Mouse (Mus musculus) v-Abl transformed pro-B cells (cell line): ENCODE data around the gene Ifne.

Source experiments
- in situ Hi-C, 2 experiments: fragments of 400-800 bp; cut with MboI; formaldehyde crosslinking; loops; one replicate each; pipeline ENCODE4 v1.15.1; 2025; ENCODE audit not compliant: unreplicated experiment in 2 of 2

The Ifne gene

DNA sequence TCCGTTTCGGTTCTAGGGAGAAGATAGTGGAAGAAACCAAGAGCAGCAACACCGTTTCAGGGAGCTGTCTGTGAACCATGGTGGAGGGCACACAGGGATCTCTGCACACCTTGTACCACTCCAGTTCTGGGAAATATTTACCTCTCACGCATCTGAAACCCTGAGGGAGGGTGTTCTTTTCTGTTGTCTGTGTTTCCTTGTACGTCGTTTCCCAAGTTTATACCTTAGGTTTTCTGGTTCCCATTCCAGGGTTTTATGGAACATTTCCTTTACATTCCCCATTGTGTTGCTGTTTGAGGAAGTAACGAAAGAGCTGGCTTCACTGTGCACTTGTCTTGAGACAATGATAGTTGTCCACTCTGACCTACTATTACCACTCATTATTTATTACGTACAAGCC lies at the start of gene Ifne:
Gene Ifne, minus strand, starts transcription at position 101 of the 400 bp plus-strand sequence.
- in situ Hi-C loops, result no loop called here

DNA sequence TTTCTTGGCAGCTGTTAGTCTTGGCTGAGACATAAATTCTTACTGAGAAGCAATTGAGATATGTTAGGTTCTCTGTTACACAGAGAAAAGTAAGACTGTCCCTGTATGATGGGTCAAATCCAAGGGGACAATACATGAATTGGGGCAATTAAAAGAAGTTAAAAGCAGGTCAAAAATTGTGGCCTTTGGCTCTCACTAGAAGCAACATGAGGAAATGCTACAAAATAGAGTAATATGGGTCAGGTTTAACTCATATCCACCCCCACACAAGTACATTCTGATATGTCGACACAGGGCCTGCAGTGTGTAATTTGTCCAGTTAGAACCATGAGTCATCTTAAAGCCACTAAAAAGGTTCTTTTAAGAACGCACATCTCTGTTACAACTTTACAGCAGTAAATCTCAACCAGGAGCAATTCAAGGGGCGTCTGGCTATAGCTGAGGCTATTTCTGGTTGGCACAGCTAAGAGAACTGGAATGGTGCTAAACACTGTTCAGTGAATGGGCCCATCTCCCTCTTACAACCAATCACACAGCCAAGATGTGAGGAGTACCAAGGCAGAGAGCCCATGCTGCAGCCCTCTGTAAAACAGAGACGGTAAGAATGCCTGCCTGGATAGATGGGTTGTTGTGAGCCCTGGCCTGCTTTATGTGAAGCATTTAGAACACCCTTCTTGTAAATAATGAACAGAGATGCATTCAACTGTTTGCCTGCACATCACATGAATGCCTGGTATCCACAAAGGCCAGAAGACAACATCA lies 48.5 kb upstream of the Ifne start:
- in situ Hi-C loops, result no loop called here

DNA sequence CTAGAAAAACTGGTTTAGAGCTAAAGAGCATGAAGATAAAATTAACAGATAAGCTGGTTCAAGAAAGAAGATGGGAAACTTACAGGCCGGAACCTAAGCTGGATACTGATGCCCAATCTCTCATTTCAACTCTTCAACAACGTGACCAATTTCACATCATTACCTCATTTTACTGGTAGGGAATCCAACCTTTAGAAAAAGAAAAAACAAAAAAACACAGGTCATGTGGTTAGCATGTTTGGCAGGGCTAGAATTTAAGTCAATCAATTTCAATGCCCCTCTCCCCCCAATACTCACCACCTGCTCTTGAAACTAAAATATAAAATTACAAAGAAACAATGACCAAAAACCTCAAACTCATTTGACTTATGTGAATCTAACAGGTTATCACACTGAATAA lies 47.8 kb upstream of the Ifne start:
- in situ Hi-C loops, result no loop called here

DNA sequence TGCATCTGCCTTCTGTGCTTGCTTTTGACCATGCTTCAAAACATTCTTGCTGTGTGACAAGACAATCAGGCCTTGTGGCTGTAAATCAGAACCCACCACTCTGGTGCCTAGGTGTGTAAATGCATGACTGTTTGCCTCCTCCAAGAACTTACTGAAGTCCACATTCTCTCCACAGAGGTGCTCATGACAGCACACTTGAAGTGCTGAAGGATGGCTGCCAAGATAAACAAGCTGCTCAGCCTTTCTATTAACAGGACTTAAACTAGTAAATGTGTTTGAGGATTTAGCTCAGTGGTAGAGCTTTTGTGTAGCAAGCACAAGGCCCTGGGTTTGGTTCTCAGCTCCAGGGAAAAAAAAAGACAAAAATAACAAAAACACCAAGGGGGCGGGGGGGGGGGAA lies 46.6 kb upstream of the Ifne start:
- in situ Hi-C loops, result no loop called here

DNA sequence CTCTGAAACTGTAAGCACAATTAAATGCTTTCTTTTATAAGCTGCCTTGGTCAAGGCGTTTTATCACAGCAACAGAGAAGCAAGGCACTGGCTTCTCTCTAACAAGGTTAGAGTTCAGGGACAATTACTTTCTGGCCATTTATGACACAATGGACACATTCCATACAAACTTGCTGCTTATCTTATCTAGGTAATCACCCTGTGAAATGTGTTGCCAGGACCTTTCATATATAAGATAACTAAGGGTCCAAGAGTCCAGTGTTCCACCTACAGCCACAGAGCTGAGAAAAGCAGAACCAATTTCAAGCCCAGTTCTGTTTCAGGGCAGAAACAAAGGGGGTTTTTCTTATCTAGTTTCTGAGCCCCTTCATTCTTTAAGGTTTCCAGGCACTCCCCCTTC lies 46.1 kb upstream of the Ifne start:
- in situ Hi-C loops, result no loop called here

DNA sequence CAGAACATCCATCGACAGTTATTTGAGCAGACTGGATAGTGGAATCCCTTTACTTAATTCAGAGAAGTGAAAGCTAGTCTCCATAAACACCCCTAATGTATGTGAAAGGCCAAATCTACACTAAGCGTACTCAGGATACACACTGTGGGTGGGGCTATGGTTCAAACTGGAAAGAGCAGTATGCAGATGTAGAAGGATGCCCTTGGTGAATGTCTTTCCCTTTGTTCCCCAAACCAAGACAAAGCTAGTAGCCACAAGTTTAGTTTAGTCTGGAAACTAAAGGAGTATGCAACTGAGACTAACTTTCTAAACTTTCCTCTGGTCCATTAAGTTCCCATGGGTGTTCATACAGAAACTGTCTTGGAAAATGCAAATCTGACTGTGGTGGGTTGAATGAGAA lies 45.5 kb upstream of the Ifne start:
- in situ Hi-C loops, result no loop called here

DNA sequence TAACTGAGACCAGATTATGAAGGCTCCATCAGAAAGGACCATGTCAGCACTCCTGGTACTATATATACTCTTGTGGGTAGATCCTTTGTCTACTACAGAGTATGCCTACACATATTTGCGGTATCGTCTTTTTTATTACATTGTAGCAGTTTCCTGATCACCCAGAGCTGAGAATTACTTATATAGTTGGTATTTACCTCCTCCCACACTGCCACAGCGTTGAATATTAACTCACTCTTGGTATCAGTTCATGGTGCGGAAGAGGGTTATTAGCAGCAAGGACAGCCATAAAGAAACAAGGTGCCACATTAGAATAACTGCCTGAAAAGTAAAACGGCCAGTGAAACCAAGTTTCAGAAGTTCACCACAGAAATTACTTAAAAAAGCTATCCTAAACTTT lies 41.3 kb upstream of the Ifne start:
- in situ Hi-C loops, result no loop called here

DNA sequence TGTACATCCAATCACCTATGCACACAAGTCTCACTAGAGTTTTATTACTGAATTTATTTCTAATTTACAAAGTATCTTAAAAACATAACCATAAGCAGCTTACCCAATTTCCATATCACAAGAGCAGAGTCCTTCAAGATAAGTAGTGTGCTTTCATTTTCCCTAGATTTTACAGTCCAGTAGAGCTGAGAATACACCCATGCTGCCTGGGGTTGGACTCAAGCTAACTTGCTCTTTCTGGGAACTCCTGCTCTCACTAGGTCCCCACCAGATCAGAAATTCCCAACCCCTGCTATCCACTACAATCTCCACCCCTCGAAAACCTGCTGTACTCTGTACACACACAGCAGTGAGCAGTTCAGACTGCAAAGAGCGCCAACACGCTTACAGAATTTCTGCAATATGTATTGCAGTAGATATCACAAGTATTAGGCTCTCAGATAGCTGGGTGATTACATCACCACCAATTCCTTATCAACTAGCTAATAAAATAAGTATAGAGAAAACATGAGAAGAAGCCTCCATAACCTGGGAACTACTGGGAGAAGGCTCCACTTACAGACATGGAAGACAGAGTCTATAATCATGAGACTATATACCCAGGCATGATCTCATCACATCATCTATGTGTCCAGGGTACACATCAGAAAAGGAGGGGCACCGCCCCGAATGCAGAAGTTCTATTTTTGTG lies 37.9 kb upstream of the Ifne start:
- in situ Hi-C loops, result no loop called here

DNA sequence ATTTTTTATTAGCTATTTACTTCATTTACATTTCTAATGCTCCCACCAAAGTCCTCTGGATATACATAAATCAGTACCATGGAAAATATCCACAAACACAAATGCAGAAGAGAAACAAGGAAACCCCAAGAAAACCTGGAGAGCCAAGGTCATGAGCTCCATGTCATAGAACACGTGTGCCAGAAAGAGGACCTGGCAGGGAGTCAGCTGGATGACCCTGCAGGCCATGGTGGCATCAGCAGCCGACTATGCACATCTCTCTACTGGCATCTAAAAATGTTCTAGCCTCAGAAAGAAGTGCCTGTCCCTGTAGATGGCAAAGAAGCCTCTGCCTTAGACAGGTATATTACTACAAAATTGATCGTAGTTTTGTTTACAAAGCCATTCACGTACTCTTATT lies 36.3 kb upstream of the Ifne start:
- in situ Hi-C loops, result no loop called here

DNA sequence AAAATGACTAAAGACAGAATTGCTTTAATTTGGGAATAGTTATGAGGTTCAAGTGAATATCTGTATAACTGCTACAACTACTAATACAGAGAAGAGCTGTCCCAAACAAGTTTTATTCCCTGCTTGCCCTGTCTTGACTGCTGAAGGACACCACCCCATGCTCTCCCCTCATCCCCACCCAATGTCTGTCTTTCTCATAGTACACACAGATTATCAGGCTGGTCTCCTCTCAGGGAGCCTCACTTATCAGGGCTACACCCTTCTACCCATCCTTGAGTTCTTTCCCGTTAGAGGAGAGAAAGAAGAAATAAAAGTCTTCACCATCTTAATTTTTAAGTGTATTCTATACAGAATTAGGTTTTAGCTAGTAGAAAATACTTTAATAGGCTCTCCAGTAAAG lies 34.0 kb upstream of the Ifne start:
- in situ Hi-C loops, result no loop called here

DNA sequence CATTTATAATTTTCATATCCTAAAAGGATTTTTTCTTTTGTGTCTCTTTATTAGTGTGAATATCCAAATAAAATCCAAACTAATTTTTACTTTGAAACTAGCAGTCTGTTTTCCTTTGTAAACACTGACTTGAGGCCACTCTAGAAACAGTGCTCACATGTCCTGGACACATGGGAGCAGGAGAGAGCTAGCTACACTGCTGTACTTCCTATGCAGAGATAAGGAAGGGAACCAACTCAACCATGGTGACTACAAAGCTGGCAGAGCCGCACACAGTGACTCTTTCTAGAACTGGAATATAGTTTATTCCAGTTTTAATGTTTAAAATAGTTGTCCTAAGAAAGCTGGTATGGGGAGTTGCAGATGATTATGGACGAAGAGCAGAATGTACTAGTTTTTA lies 32.9 kb upstream of the Ifne start:
- in situ Hi-C loops, result no loop called here

DNA sequence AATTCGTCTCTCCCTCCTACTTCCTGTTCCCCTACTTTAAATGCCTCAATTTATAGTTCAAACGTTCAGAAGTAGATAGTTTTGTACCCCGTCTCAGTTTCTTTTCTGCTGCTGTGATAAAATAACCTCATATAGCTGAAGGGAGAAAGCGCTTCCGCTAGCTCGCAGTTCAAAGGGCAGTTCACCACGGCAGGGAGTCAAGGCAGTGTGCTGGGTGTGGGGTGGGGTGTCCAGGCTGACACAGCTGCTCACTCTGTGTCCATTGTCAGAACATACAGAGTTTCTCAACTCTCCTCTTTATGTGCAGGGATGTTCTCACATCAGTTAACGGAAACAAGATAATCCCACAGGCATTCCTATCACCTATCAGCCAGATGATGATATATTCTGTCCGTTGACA lies 32.2 kb upstream of the Ifne start:
- in situ Hi-C loops, result no loop called here

DNA sequence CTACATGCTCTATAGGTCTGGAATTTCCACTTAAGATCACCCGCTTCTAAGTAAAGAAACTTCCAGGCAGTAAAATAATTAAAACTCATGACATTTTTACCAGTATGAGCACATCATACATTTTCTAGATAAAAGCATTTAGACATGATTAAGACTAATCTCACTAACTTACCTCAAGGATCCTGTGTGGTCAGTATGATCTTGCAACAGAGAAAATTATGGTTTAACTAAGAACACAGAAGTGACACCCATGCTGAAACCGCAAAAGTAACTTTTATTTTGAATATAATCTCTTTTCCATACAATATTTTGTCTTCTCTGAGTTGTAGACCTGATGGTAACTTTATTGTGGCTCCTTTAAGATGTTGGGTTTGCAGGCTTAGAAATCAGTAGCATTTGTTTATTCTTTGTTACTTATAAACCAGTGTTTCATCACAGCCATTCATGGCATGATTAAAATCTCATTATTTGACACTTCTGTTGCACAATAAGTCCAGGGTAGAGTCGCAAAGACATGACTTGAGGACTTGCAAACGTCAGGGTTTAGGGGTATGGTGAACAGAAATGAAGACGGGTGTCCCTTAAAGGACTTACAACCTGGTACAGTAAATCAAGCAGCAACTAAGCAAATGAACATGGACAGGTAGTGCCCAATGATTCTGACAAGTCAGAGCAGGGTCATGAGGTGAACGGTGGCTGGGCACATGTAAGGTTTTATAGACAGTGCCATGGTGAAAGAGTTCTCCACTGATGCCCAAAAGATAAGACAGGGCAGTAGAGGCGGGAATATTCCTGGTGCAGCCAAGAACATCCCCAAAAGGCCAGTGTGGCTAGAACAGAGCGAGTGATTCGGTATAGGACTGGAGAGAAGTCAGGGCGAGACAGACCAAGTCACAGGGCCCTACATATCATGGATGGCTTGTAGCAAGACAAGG lies 29.9 kb upstream of the Ifne start:
- in situ Hi-C loops, result no loop called here

DNA sequence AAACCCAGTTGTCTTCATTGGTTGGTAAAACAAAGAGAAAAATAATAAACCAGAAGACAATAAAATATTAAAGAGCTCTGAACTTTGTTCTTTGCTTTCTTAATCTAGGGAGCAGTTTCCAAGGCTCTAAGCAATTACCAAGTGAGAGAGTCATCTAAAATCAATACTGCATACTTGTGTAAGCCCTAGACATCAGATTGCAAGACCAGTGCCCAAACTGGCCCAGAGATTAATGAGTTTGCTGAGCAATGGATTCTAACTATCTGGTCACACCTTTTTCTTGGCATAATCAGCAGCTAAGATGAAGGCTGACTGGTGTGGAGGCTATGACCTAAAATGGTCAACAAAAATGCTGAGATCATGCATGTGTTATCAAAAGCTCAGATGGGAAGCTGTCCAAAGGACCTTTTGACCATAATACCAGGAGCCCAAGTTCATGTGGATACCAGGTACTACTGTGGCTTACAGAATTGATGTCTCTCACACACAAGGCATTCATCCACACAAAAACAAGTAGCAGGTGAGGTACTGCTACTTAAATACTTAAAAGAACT lies 13.3 kb upstream of the Ifne start:
- in situ Hi-C loops, result no loop called here

DNA sequence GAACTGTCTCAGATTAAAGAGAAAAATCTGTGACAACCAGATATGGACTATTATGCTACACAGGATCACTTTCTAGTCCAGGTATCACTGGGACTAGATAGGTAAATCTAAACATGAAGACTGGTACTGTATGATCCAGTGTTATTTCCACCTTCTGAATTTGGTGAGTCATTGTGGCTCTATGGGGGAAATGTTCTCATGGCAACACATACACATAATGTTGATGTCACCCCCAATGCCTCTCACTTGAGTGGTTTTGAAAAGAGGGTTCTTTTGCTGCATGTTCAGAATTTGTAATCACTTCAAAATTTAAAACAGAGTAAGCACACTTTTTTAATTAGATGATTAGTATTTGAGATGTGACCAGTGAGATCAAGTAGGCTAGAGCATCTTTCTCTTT lies 8.2 kb upstream of the Ifne start:
- in situ Hi-C loops, result no loop called here

DNA sequence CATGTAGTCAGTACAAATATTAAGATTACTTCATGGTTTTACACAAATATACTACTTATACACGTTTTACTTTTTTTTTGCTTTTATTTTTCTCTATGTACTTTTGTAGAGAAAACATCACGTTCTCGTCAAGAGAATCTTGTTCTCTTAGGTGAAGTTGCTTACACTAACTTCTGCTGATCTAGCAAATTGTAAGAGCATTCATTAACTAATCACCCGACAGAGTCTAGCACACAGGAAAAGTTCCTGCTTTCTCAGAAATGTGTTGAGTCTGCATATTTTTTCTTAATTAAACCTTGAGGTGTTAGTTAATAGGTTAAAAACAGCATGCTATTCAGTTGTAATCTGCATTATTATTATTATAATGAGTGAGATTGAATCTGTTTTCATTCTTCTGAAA lies 1.2 kb downstream of the Ifne start:
- in situ Hi-C loops, result loop anchor here (10.0 kb wide), 2 partner anchors 646 to 816 kb away; no protein-coding TSS in a partner anchor

DNA sequence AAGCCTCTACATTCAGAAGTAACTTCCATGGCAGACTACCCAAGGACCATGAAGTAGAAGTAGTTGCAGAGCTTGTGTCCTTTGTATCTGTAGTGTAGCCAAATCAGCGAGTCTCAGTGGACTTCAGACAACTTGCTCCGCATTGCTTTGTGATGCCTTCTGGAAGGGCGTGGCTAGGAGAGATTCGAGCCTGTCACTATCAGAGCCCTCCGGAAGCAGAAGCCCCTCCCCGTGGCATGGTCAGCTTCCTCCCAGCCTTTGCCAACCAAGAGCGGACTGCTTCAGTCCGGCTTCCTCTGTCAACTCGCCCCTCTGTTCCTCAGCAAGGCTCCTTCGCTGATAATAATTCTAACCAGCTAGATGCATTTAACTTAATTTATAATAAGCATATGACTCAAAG lies 1.8 kb downstream of the Ifne start:
- in situ Hi-C loops, result loop anchor here (10.0 kb wide), 2 partner anchors 647 to 817 kb away; no protein-coding TSS in a partner anchor

DNA sequence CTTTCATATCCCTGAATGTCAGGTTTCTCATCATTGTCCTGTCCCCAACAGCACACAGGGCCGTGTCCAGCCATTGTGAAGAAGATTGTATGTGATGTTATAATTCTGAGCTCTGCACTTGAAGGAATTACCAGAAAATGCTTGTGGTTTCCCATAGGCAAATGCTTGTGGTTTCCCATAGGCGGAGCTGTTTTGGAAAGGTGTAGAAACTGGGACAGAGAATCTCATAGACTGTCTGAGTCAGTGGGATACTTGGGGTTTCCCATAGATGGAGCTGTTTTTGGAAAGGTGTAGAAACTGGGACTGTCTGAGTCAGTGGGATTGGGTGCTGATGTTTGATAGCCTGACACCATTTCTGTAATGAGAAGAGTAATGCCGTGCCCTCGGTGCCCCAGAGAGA lies 3.5 kb downstream of the Ifne start:
- in situ Hi-C loops, result loop anchor here (10.0 kb wide), 2 partner anchors 648 to 818 kb away; no protein-coding TSS in a partner anchor

DNA sequence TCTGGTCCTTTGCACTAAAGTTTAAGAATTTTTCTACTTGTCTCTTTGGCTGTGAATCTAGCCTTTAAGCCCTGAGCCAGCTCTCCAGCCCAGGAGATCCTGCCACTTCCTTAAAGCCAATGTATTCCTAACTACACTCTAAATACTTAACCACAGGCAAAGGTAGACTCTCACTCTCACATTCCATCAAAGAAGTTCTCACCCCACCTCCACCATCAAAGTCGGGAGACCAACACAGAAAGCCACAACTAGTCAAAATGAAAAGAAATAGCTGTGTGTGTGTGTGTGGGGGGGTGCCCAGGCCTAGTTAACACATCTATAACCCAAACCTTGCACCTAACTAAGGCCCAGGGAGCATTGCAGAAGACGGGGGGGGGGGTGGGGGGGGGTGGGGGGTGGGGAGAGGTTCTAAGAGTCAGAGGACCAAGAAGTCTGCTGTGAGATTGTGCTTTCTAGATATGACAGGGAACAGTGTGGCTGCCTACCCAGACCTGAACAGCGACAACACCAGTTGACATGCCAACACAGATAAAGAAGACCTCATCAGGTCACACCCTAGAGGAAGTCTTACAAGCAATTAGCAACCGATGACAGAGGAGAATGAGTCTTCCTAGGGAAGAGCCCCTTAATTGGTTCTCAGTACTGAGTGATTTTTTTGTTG lies 4.4 kb downstream of the Ifne start:
- in situ Hi-C loops, result loop anchor here (10.0 kb wide), 2 partner anchors 649 to 819 kb away; no protein-coding TSS in a partner anchor

DNA sequence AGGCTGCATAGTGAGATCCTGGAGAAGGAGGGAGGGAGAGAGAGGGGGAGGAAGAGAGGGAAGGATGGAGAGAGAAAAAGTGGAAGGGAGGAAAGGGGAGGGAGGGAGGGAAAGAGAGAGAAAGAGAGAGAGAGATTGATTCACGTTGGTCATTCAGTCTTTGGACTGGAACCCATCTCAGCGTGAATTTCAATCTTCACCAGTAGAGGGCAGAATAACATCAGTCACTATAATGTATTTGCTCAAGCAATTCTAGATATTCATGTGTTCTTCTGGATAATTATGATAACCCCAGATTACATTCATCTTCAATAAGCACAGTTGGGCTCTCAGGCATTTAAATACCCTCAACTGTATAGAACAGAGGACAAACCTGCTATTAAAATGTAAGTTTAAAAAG lies 7.3 kb downstream of the Ifne start:
- in situ Hi-C loops, result loop anchor here (5.0 to 25.0 kb wide), 5 partner anchors 255 to 822 kb away; partner anchors contain the start of gene Cdkn2a (in 1 of the 2)
